Mouse (Mus musculus) spleen, adult 2 months (tissue): Measurements from ENCODE around the gene Syt14.

Source experiments
- CTCF ChIP-seq: fragments of 200-500 bp; IDR thresholded peaks from 2 replicates; pipeline ENCODE4 v1.5.1; 2011; ENCODE audit warnings: mild to moderate bottlenecking, inconsistent platforms; ENCODE audit not compliant: insufficient read depth, insufficient read length, insufficient replicate concordance; ENCODE audit errors: extremely low read depth
- POLR2A ChIP-seq: fragments of 200-500 bp; IDR thresholded peaks from 2 replicates; pipeline ENCODE4 v1.6.1; 2011; ENCODE audit warnings: low read depth, low read length, inconsistent platforms

DNA sequence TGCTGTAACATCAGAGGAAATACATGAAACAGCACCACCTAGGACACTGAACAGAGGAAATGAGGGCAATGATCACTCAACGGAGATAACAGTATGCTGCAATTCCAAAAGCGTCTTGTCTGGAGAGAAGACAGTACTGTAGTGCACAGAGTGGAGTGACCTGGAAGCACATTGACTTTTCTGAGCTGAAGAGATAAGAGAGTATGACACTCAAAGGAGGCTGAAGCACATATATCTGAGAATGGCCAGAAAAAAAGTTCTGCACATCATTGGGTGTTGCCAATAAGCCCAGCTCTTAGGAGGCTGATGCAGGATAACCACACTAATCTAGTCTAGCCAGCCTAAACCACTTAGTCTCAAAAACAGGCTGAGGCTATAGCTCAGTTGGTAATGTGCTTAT is 34.0 kb downstream of the Syt14 start:
- no peak for TF ChIP-seq POLR2A
- TF ChIP-seq CTCF: no peak
